Mouse (Mus musculus): Measurements from ENCODE around the gene Rasa4. TPM values are rescaled to one million over a fixed set of nuclear protein-coding genes. Genes with fewer than 3 reads are reported as not detected.

Gene Rasa4
- polyA plus RNA-seq, 1 experiment from 2014 or later, result 23.0 TPM

GRCm38 (mm10) chr5:136073526-136073925 lies 10.2 kb upstream of the Rasa4 start:
- ATAC-seq (ENCODE audit: low FRiP score, low read depth), result no peak
- H3K4me1 ChIP-seq (replicated peaks), result no peaks in the 10 kb centered on the region
- H3K9ac ChIP-seq, result no peak overlapping the region
- H3K9me3 ChIP-seq, result no peaks in the 10 kb centered on the region
- 70% methylated on average over 11 of the region's 11 CpGs for WGBS
- no peak overlapping the region for H3K4me2 ChIP-seq
- H3K36me3 ChIP-seq, result no peaks in the 10 kb centered on the region
- H3K27ac ChIP-seq (replicated peaks), result no peak overlapping the region
- no peaks in the 10 kb centered on the region for H3K27me3 ChIP-seq
- H3K4me3 ChIP-seq, result no peak overlapping the region

DNA sequence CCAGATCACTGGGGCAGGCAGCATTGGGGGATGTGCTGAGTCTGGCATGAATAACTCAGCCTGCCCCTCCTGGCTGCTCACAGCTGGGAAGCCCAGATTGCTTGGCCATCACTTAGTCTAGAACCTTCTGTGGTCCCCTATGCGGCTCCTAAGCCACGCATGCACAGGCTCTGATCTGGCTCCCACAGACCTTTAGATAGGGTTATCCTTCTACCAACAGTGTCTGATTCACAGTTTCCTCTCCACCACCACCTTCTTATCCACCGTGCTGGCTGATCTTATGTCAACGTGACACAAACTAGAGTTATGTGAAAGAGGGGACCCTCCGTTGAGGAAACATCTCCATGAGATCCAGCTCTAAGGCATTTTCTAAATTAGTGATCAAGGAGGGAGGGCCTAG lies 8.6 kb upstream of the Rasa4 start:
- 95% methylated on average over 5 of the region's 5 CpGs for WGBS
- no peak overlapping the region for H3K4me3 ChIP-seq
- no peak overlapping the region for H3K27ac ChIP-seq (replicated peaks)
- H3K4me1 ChIP-seq (replicated peaks), result no peaks in the 10 kb centered on the region
- no peak overlapping the region for H3K4me2 ChIP-seq
- no peaks in the 10 kb centered on the region for H3K36me3 ChIP-seq
- H3K9ac ChIP-seq, result no peak overlapping the region
- ATAC-seq (ENCODE audit: low FRiP score, low read depth), result no peak
- H3K9me3 ChIP-seq, result no peaks in the 10 kb centered on the region
- H3K27me3 ChIP-seq, result no peaks in the 10 kb centered on the region

GRCm38 (mm10) chr5:136076284-136076683 lies 7.4 kb upstream of the Rasa4 start:
- whole genome bisulfite sequencing, result 51% methylated on average over 7 of the region's 7 CpGs
- no peaks in the 10 kb centered on the region for H3K4me1 ChIP-seq (replicated peaks)
- no peaks in the 10 kb centered on the region for H3K36me3 ChIP-seq
- no peak overlapping the region for H3K9ac ChIP-seq
- no peaks in the 10 kb centered on the region for H3K27me3 ChIP-seq
- no peaks in the 10 kb centered on the region for H3K9me3 ChIP-seq
- H3K4me3 ChIP-seq, result no peak overlapping the region
- no peak for ATAC-seq (ENCODE audit: low FRiP score, low read depth)
- H3K27ac ChIP-seq (replicated peaks), result no peak overlapping the region
- H3K4me2 ChIP-seq, result no peak overlapping the region

GRCm38 (mm10) chr5:136077001-136077550 lies 6.6 kb upstream of the Rasa4 start:
- no peak overlapping the region for H3K9ac ChIP-seq
- H3K27ac ChIP-seq (replicated peaks), result no peak overlapping the region
- no peak for ATAC-seq (ENCODE audit: low FRiP score, low read depth)
- WGBS, result 86% methylated on average over 9 of the region's 9 CpGs
- no peak overlapping the region for H3K4me3 ChIP-seq
- H3K4me2 ChIP-seq, result no peak overlapping the region
- H3K36me3 ChIP-seq, result no peaks in the 10 kb centered on the region
- no peaks in the 10 kb centered on the region for H3K9me3 ChIP-seq
- H3K27me3 ChIP-seq, result no peaks in the 10 kb centered on the region
- H3K4me1 ChIP-seq (replicated peaks), result no peaks in the 10 kb centered on the region

GRCm38 (mm10) chr5:136078136-136078535 lies 5.6 kb upstream of the Rasa4 start:
- no peaks in the 10 kb centered on the region for H3K27me3 ChIP-seq
- WGBS, result 98% methylated on average over 5 of the region's 5 CpGs

DNA sequence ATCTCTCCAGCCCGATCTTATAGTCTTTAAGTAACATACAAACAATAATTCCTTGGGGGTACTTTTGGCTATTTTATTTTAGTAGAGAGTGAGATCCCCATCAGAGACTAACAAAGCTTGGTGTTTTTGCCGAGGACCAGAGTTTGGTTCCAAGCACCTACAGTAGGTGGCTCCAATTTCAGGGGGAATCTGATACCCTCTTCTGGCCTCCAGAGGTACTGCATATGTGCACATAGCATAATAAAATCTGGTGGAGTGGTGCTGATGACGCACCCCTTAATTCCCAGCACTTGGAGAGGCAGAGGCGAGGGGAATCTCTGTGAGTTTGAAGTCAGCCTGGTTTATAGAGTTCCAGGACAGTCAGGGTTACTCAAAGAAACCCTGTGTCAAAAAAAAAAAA lies 1.4 kb upstream of the Rasa4 start:
- H3K4me2 ChIP-seq, result no peak overlapping the region
- no peaks in the 10 kb centered on the region for H3K27me3 ChIP-seq
- ATAC-seq (ENCODE audit: low FRiP score, low read depth), result no peak
- H3K4me1 ChIP-seq (replicated peaks), result peaks cover 25% of the 10 kb centered on the region
- no peak overlapping the region for H3K9ac ChIP-seq
- 88% methylated on average over 4 of the region's 4 CpGs for WGBS
- no peaks in the 10 kb centered on the region for H3K36me3 ChIP-seq
- no peak overlapping the region for H3K4me3 ChIP-seq
- H3K9me3 ChIP-seq, result no peaks in the 10 kb centered on the region
- no peak overlapping the region for H3K27ac ChIP-seq (replicated peaks)

More at GRCm38 (mm10) chr5:136078136-136078535, 5.6 kb upstream of the Rasa4 start:
- no peak overlapping the region for H3K27ac ChIP-seq (replicated peaks)
- no peak overlapping the region for H3K9ac ChIP-seq
- no peaks in the 10 kb centered on the region for H3K36me3 ChIP-seq
- no peak overlapping the region for H3K4me3 ChIP-seq
- no peaks in the 10 kb centered on the region for H3K4me1 ChIP-seq (replicated peaks)
- H3K9me3 ChIP-seq, result no peaks in the 10 kb centered on the region
- no peak overlapping the region for H3K4me2 ChIP-seq
- ATAC-seq (ENCODE audit: low FRiP score, low read depth), result no peak

DNA sequence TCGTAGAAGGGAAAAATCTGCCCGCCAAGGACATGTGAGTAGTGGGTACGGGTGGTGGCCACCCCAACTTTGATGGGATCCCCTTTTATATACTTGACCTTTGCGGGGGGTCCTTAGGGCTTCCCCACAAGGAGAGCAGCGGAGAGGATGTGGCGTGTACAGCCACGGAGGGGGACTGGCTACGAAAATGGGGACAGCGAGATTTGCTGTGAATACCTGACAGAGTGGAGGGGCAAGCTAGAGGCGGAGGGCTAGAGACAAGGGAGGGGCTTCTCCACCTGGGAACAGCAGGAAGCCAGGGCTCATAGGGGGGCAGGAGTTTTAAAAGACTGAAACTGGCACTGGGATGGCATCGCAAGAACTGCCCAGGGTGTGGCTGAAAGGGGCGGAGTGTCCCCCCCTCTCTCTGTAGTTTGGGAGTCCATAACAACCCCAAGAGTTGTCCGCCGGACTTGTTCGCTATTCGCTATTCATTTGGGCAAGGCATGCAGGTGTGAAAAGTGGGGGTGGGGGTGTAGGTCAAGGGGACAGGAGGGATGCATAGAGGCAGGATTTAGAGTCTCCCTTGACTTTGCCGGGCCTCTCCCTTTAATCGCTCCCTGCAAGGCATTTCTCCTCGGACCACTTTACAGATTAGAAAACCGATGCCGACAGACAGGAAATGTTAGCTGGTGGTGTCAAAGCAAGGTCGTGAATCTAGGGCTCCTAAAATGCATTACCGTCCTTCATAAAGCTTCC lies 597 bp downstream of the Rasa4 start:
- Histone ChIP-seq H3K27me3 (no peaks in the 10 kb centered on the region), H3K36me3 (no peaks in the 10 kb centered on the region), H3K9me3 (no peaks in the 10 kb centered on the region), H3K4me1 (replicated peaks) (peaks cover 25% of the 10 kb centered on the region), H3K27ac (replicated peaks) (0 out of 2 replicates have a peak overlapping the region, but pooled peaks have one; percentile 24), H3K9ac (peak overlapping the region; percentile 63), H3K4me3 (peak overlapping the region; percentile 80), H3K4me2 (peak overlapping the region; percentile 95)
- peak; percentile 40 for ATAC-seq (ENCODE audit: low FRiP score, low read depth)
- under 1% methylated on average over 23 of the region's 23 CpGs for WGBS

- 3% methylated on average over 21 of the region's 21 CpGs for WGBS
- Histone ChIP-seq H3K36me3 (no peaks in the 10 kb centered on the region), H3K9me3 (no peaks in the 10 kb centered on the region), H3K4me2 (peak overlapping the region; percentile 95), H3K27me3 (no peaks in the 10 kb centered on the region), H3K27ac (replicated peaks) (peak overlapping the region; percentile 55), H3K4me3 (peak overlapping the region; percentile 80), H3K4me1 (replicated peaks) (peaks cover 25% of the 10 kb centered on the region), H3K9ac (peak overlapping the region; percentile 63)
- peak; percentile 31; the same call in 1 of the 2 replicates for ATAC-seq (ENCODE audit: low FRiP score, low read depth)
Observed at GRCm38 (mm10) chr5:136084891-136085651, 1.4 kb downstream of the Rasa4 start.

GRCm38 (mm10) chr5:136086290-136086689 lies 2.6 kb downstream of the Rasa4 start:
- WGBS, result 89% methylated on average over 8 of the region's 8 CpGs
- H3K9ac ChIP-seq, result no peak overlapping the region
- no peaks in the 10 kb centered on the region for H3K9me3 ChIP-seq
- ATAC-seq (ENCODE audit: low FRiP score, low read depth), result no peak
- no peaks in the 10 kb centered on the region for H3K36me3 ChIP-seq
- H3K4me1 ChIP-seq (replicated peaks), result peaks cover 25% of the 10 kb centered on the region
- no peak overlapping the region for H3K27ac ChIP-seq (replicated peaks)
- H3K27me3 ChIP-seq, result no peaks in the 10 kb centered on the region
- no peak overlapping the region for H3K4me3 ChIP-seq
- H3K4me2 ChIP-seq, result no peak overlapping the region

GRCm38 (mm10) chr5:136088821-136089575 lies 5.3 kb downstream of the Rasa4 start:
- Histone ChIP-seq H3K36me3 (no peaks in the 10 kb centered on the region), H3K4me3 (no peak overlapping the region), H3K4me1 (replicated peaks) (peaks cover 21% of the 10 kb centered on the region), H3K9me3 (no peaks in the 10 kb centered on the region), H3K4me2 (no peak overlapping the region), H3K9ac (no peak overlapping the region), H3K27me3 (no peaks in the 10 kb centered on the region), H3K27ac (replicated peaks) (no peak overlapping the region)
- no peak for ATAC-seq (ENCODE audit: low FRiP score, low read depth)
- 22% methylated on average over 14 of the region's 14 CpGs for WGBS

DNA sequence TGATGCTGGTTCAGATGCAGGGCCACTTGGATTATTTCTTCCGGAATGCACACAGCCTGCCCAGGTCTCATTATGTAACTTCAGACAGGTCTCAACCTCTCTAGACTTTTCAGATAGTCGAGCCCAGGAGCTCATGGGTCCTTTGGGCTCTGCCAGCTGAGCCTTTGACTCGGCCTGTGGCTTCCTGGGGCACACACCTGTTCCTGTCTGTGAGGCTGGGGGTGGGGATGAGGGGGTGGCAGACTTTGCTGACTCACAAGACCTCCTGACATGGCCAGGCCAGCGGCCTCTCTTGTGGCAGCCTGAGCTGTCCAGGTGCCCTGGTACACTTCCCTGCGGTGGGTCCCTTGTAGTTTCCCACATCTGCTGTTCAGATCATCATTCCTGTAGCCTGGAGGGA lies 8.2 kb downstream of the Rasa4 start:
- Histone ChIP-seq H3K4me2 (no peak overlapping the region), H3K9ac (no peak overlapping the region), H3K36me3 (no peaks in the 10 kb centered on the region), H3K4me3 (no peak overlapping the region), H3K27ac (replicated peaks) (no peak overlapping the region), H3K27me3 (no peaks in the 10 kb centered on the region), H3K4me1 (replicated peaks) (no peaks in the 10 kb centered on the region), H3K9me3 (no peaks in the 10 kb centered on the region)
- 69% methylated on average over 5 of the region's 5 CpGs for WGBS
- no peak for ATAC-seq (ENCODE audit: low FRiP score, low read depth)

All from hindbrain, embryonic 15.5 days (tissue).